Mouse (Mus musculus) midbrain, embryonic 11.5 days (tissue): ENCODE measurements at regions not wholly inside any gene's neighbourhood (a gene's known extent, or its start where the extent isn't known, plus 50 kb on each side); places are given as distances from the start of the nearest gene placed in this dataset.

Experiments used
- ATAC-seq: fragments of 200-750 bp; cut with Nextera tagmentation; 2 replicates; pipeline ENCODE4 v1.8.0; 2017; ENCODE audit warnings: moderate TSS enrichment, moderate library complexity; ENCODE audit not compliant: low FRiP score
- DNase-seq: peaks from one replicate; pipeline ENCODE4 v3.0.0; 2015; ENCODE audit warnings: low spot score; ENCODE audit errors: missing footprints
- H3K27ac ChIP-seq: fragments of 300-500 bp; sonication (generic); 2 replicates; pipeline ENCODE4 v1.5.1; 2014; ENCODE audit warnings: low read depth, low read length
- H3K27me3 ChIP-seq: fragments of 300-500 bp; sonication (generic); 2 replicates; pipeline ENCODE4 v1.6.1; 2014; ENCODE audit warnings: mild to moderate bottlenecking, low read length, moderate library complexity, mixed read lengths; ENCODE audit not compliant: control insufficient read depth, insufficient read depth
- H3K36me3 ChIP-seq: fragments of 300-500 bp; sonication (generic); 2 replicates; pipeline ENCODE4 v1.6.1; 2014; ENCODE audit warnings: mild to moderate bottlenecking, low read length, moderate library complexity, mixed read lengths; ENCODE audit not compliant: control insufficient read depth, insufficient read depth
- H3K4me1 ChIP-seq: fragments of 300-500 bp; sonication (generic); 2 replicates; pipeline ENCODE4 v1.6.1; 2014; ENCODE audit warnings: low read length; ENCODE audit not compliant: control insufficient read depth, insufficient read depth
- H3K4me2 ChIP-seq: fragments of 300-500 bp; sonication (generic); 2 replicates; pipeline ENCODE4 v1.6.1; 2014; ENCODE audit warnings: mild to moderate bottlenecking, moderate library complexity
- H3K4me3 ChIP-seq: fragments of 300-500 bp; sonication (generic); 2 replicates; pipeline ENCODE4 v1.5.1; 2014; ENCODE audit warnings: low read depth, low read length
- H3K9ac ChIP-seq: fragments of 300-500 bp; sonication (generic); 2 replicates; pipeline ENCODE4 v1.6.1; 2014; ENCODE audit warnings: low read length
- H3K9me3 ChIP-seq: fragments of 300-500 bp; sonication (generic); 2 replicates; pipeline ENCODE4 v1.6.1; 2016; ENCODE audit warnings: low read length; ENCODE audit not compliant: control insufficient read depth
- WGBS: fragments of 180-500 bp; shearing (Covaris S2); extraction: QIAGEN DNeasy Blood & Tissue Kit; methylation state at CpG from one replicate; pipeline ENCODE4 v1.1.7; 2014; 5-methylcytosine and 5-hydroxymethylcytosine counted together

DNA sequence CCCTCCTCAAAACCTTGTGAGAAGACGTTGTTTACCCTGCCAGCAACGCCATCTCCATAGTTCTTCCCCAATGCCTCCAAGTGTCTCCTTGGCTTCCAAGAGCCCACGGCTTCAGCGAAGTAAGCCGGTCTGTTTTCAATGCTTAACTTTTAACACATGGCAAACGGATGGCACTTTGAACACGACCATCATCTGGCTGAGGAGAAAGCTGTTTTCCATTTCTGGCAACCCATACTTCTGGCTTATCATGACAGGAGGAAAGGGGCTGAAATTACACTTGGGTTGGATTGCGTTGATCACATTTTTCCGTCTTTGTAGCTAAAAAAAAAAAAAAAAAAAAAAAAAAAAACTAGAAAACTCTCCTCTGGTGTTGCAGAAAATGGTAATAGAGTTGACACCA is 410.2 kb upstream of the Jarid2 start:
- H3K36me3 ChIP-seq, result no peaks in the 10 kb centered on the region
- peaks cover 4% of the 10 kb centered on the region; the same call in 1 of the 2 replicates for H3K4me1 ChIP-seq
- H3K9ac ChIP-seq, result no peak overlapping the region
- no peaks in the 10 kb centered on the region for H3K27me3 ChIP-seq
- H3K27ac ChIP-seq, result no peak overlapping the region
- H3K4me2 ChIP-seq, result no peak overlapping the region
- DNase-seq (peak; percentile 54), ATAC-seq (no peak)
- peaks cover 3% of the 10 kb centered on the region; the same call in 1 of the 2 replicates for H3K9me3 ChIP-seq
- no peak overlapping the region for H3K4me3 ChIP-seq
- 89% methylated on average over 9 of the region's 9 CpGs for WGBS

DNA sequence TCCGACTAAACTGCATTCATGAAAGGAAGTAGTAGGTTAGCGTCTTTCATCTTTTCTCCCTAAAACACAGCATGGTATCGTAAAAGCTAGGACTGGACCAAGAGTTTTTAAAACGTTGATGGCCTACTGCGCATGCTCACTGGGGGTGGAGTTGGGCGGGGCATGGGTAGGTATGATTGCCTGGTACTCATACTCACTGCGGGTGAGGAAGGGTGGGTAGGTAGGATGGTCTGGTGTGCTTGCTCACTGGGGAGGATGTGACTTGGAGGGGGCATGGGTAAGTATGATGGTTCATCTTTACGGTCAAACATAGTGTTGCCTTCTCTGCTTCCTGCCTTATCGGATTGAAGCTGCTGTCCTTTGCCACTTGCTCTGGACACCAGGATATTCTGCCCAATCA is 409.8 kb upstream of the Jarid2 start:
- ATAC-seq, result no peak
- 93% methylated on average over 9 of the region's 9 CpGs for WGBS
- Histone ChIP-seq H3K9ac (no peak overlapping the region), H3K4me1 (peaks cover 4% of the 10 kb centered on the region; the same call in 1 of the 2 replicates), H3K27me3 (no peaks in the 10 kb centered on the region), H3K36me3 (no peaks in the 10 kb centered on the region), H3K9me3 (peaks cover 3% of the 10 kb centered on the region; the same call in 1 of the 2 replicates), H3K4me2 (no peak overlapping the region), H3K4me3 (no peak overlapping the region), H3K27ac (no peak overlapping the region)
- peak; percentile 4 for DNase-seq

- Histone ChIP-seq H3K9ac (no peak overlapping the region), H3K27me3 (no peaks in the 10 kb centered on the region), H3K4me1 (peaks cover 4% of the 10 kb centered on the region; the same call in 1 of the 2 replicates), H3K4me3 (no peak overlapping the region), H3K27ac (no peak overlapping the region), H3K4me2 (no peak overlapping the region), H3K36me3 (no peaks in the 10 kb centered on the region), H3K9me3 (peaks cover 3% of the 10 kb centered on the region; the same call in 1 of the 2 replicates)
- ATAC-seq (no peak), DNase-seq (peak; percentile 54)
- WGBS, result 96% methylated on average over 4 of the region's 4 CpGs
These were observed 409.0 kb upstream of the Jarid2 start for GRCm38 (mm10) chr13:44320311-44320710.

- no peak overlapping the region for H3K4me2 ChIP-seq
- 89% methylated on average over 16 of the region's 16 CpGs for WGBS
These were observed 408.2 kb upstream of the Jarid2 start for GRCm38 (mm10) chr13:44321009-44321596.

DNA sequence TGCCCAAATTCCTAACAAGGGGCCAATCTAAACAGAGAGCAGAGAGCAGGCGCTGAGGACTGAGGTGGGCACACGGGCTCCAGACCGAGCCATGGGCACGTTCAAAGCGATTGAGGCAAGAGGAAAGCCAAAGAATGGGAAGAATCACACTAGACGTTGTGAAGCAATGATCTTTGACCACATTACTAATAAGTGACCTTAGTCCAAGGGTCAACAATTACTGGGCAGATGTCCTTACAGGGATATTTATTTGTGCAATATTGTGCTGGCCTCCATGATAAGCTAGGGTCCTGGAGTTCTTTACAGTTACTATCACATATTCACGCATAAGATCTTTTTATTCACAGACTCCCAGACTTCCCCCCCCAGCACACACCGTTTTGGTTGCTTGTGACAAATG is 400.9 kb upstream of the Jarid2 start:
- DNase-seq (peak; percentile 14), ATAC-seq (no peak)
- Histone ChIP-seq H3K27ac (no peak overlapping the region), H3K9ac (no peak overlapping the region), H3K4me2 (no peak overlapping the region), H3K4me3 (no peak overlapping the region), H3K27me3 (no peaks in the 10 kb centered on the region), H3K9me3 (no peaks in the 10 kb centered on the region), H3K36me3 (no peaks in the 10 kb centered on the region), H3K4me1 (no peaks in the 10 kb centered on the region)
- 90% methylated on average over 8 of the region's 8 CpGs for WGBS

More at GRCm38 (mm10) chr13:44321009-44321596, 408.2 kb upstream of the Jarid2 start:
- Histone ChIP-seq H3K9ac (no peak overlapping the region), H3K9me3 (peaks cover 2% of the 10 kb centered on the region; the same call in 1 of the 2 replicates), H3K36me3 (no peaks in the 10 kb centered on the region), H3K27me3 (no peaks in the 10 kb centered on the region), H3K4me1 (peaks cover 4% of the 10 kb centered on the region; the same call in 1 of the 2 replicates), H3K4me3 (no peak overlapping the region), H3K27ac (no peak overlapping the region)
- DNase-seq (no peak), ATAC-seq (no peak)

GRCm38 (mm10) chr13:44329161-44329560 is 400.1 kb upstream of the Jarid2 start:
- no peaks in the 10 kb centered on the region for H3K9me3 ChIP-seq

GRCm38 (mm10) chr13:44329701-44330100 is 399.6 kb upstream of the Jarid2 start:
- no peaks in the 10 kb centered on the region for H3K4me1 ChIP-seq
- no peak overlapping the region for H3K4me3 ChIP-seq
- no peak overlapping the region for H3K4me2 ChIP-seq
- ATAC-seq (no peak), DNase-seq (no peak)
- no peaks in the 10 kb centered on the region for H3K27me3 ChIP-seq
- H3K9ac ChIP-seq, result no peak overlapping the region
- no peak overlapping the region for H3K27ac ChIP-seq
- H3K9me3 ChIP-seq, result no peaks in the 10 kb centered on the region
- 78% methylated on average over 10 of the region's 10 CpGs for WGBS
- no peaks in the 10 kb centered on the region for H3K36me3 ChIP-seq

More at GRCm38 (mm10) chr13:44329161-44329560, 400.1 kb upstream of the Jarid2 start:
- DNase-seq (peak; percentile 56), ATAC-seq (no peak)
- Histone ChIP-seq H3K36me3 (no peaks in the 10 kb centered on the region), H3K4me2 (no peak overlapping the region), H3K27me3 (no peaks in the 10 kb centered on the region), H3K4me3 (no peak overlapping the region), H3K27ac (no peak overlapping the region), H3K9ac (no peak overlapping the region), H3K4me1 (no peaks in the 10 kb centered on the region)
- 87% methylated on average over 4 of the region's 4 CpGs for WGBS

DNA sequence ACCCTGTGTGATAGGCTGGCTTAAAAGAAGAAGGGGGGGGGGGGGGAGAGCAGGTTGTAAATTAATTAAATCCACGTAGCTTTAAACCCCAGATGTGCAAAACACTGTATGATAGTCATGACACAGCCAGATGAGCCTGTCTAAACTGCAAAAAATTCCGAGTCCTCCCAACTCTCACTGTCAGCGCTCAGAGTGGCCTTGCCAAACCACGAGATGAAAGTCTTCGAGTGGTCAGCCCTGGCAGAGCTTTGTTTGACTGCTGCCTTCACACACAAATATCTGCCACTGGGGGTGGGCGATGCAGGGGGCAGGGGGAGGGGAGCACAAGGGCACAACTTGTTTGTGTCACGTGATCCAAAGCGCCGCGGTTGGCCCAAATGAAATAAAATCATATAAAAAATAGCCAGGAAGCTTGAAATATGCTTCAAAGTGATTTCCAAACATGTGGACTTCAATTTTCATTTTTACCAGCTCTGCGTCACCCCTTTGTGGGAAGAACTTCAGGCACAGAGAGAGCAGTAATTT is 396.5 kb upstream of the Jarid2 start:
- DNase-seq (peak; percentile 51), ATAC-seq (no peak)
- H3K9ac ChIP-seq, result no peak overlapping the region
- WGBS, result 71% methylated on average over 11 of the region's 11 CpGs
- no peak overlapping the region for H3K27ac ChIP-seq
- no peaks in the 10 kb centered on the region; the same call in 1 of the 2 replicates for H3K9me3 ChIP-seq
- no peak overlapping the region for H3K4me3 ChIP-seq
- H3K36me3 ChIP-seq, result no peaks in the 10 kb centered on the region
- H3K27me3 ChIP-seq, result 0 out of 2 replicates have a peak, but pooled peaks cover 3% of the 10 kb centered on the region
- no peak overlapping the region for H3K4me2 ChIP-seq
- no peaks in the 10 kb centered on the region for H3K4me1 ChIP-seq

DNA sequence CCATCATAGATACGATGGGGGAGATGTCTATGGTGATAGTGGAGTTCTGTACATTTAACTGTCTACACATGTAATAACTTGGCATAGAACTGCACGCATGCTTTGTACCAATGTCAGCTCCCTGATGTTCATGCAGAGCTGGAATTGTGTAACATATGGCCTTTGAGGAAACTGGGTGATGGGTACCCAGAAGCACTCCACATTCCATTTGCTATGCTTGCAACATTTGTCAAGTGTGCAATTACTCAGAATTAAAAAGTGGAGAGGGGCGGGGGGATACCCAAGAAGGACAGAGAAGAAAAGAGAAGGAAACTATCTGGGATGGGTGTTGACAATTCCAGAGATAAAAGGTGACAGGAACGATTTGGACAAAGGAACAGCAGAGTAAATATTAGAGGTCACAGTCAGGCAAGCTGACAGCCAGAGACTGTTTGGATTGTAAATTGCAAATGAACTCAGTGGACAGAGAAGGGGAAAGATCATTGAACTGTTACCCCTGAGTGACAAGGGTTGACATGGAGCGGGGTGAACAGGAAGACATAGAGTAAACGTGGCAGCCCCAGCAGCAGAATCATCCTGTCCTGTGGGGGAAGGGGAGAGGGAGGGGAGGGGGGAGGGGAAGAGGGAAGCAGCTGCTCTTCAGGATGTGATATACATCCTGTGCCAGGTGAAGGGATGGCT is 390.1 kb upstream of the Jarid2 start:
- no peak for ATAC-seq
- no peaks in the 10 kb centered on the region for H3K4me1 ChIP-seq
- DNase-seq, result peak; percentile 65
- no peaks in the 10 kb centered on the region for H3K36me3 ChIP-seq
- H3K9me3 ChIP-seq, result no peaks in the 10 kb centered on the region; the same call in 1 of the 2 replicates
- no peak overlapping the region for H3K4me3 ChIP-seq
- 54% methylated on average over 6 of the region's 6 CpGs for WGBS
- no peak overlapping the region for H3K4me2 ChIP-seq
- H3K27ac ChIP-seq, result no peak overlapping the region
- 0 out of 2 replicates have a peak, but pooled peaks cover 6% of the 10 kb centered on the region for H3K27me3 ChIP-seq
- no peak overlapping the region for H3K9ac ChIP-seq
